Mouse (Mus musculus) limb, embryonic 15.5 days (tissue): Measurements from ENCODE around the gene Pard3b. TPM values are rescaled to one million over a fixed set of nuclear protein-coding genes. Genes with fewer than 3 reads are reported as not detected.

Experiments used
- ATAC-seq: fragments of 200-750 bp; cut with Nextera tagmentation; 2 replicates; pipeline ENCODE4 v1.8.0; 2017; ENCODE audit warnings: low read depth, moderate TSS enrichment; ENCODE audit not compliant: insufficient number of reproducible peaks, low FRiP score, low TSS enrichment
- H3K27ac ChIP-seq: fragments of 300-500 bp; sonication (generic); 2 replicates; pipeline ENCODE4 v1.5.1; 2015; ENCODE audit warnings: moderate library complexity, mild to moderate bottlenecking, inconsistent platforms
- H3K27me3 ChIP-seq: fragments of 300-500 bp; sonication (generic); 2 replicates; pipeline ENCODE4 v1.6.1; 2015; ENCODE audit warnings: inconsistent platforms
- H3K36me3 ChIP-seq: fragments of 300-500 bp; sonication (generic); 2 replicates; pipeline ENCODE4 v1.6.1; 2015; ENCODE audit warnings: inconsistent platforms
- H3K4me1 ChIP-seq: fragments of 300-500 bp; sonication (generic); 2 replicates; pipeline ENCODE4 v1.6.1; 2015; ENCODE audit warnings: inconsistent platforms
- H3K4me2 ChIP-seq: fragments of 300-500 bp; sonication (generic); 2 replicates; pipeline ENCODE4 v1.6.1; 2015; ENCODE audit warnings: mild to moderate bottlenecking, inconsistent platforms
- H3K4me3 ChIP-seq: fragments of 300-500 bp; sonication (generic); 2 replicates; pipeline ENCODE4 v1.5.1; 2015; ENCODE audit warnings: mild to moderate bottlenecking, inconsistent platforms
- H3K9ac ChIP-seq: fragments of 300-500 bp; sonication (generic); 2 replicates; pipeline ENCODE4 v1.6.1; 2015; ENCODE audit warnings: inconsistent platforms
- H3K9me3 ChIP-seq: fragments of 300-500 bp; sonication (generic); 2 replicates; pipeline ENCODE4 v1.6.1; 2016; ENCODE audit warnings: inconsistent platforms
- WGBS: fragments of 180-500 bp; shearing (Covaris S2); methylation state at CpG from one replicate; pipeline ENCODE4 v1.1.7; 2015; 5-methylcytosine and 5-hydroxymethylcytosine counted together
- polyA plus RNA-seq: library from polyadenylated mRNA; unstranded; fragments of >200 nt; fragmentation: Nextera tagmentation; extraction: Ambion mirVana; gene quantifications from 2 replicates; pipeline ENCODE4 v1.2.1, GENCODE M21; 2015

Gene Pard3b
- polyA plus RNA-seq, 1 experiment from 2014 or later: 17.6 TPM

- Histone ChIP-seq H3K27me3 (no peaks in the 10 kb centered on the region), H3K9me3 (no peaks in the 10 kb centered on the region), H3K36me3 (no peaks in the 10 kb centered on the region), H3K4me1 (peaks cover 5% of the 10 kb centered on the region), H3K9ac (no peak overlapping the region), H3K4me3 (no peak overlapping the region), H3K4me2 (no peak overlapping the region), H3K27ac (no peak overlapping the region)
- 89% methylated on average over 1 of the region's 1 CpGs for WGBS
- no peak for ATAC-seq
Measured at GRCm38 (mm10) chr1:62384241-62384640, 745.6 kb downstream of the Pard3b start.

DNA sequence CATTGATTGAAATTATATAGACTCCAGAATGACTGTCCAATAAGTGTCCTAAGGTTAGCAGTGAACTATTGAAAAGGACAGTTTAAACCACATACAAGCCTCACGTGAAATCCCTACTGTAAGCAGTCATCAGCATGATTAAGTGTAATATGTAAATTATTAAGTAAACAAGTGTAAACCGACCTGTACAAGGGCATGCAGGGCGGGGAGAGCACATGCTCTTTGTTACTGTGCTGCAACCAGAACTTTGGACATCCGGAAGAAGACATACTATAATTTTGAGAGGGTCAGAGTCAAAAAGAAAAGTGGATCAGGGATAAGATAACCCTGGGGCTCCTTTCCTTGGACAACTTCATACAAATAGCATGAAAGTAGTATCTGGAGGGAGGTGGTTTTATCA lies 749.4 kb downstream of the Pard3b start:
- Histone ChIP-seq H3K4me3 (no peak overlapping the region), H3K9me3 (no peaks in the 10 kb centered on the region), H3K4me1 (peaks cover 6% of the 10 kb centered on the region), H3K9ac (no peak overlapping the region), H3K27me3 (no peaks in the 10 kb centered on the region), H3K36me3 (no peaks in the 10 kb centered on the region), H3K27ac (no peak overlapping the region), H3K4me2 (no peak overlapping the region)
- 72% methylated on average over 4 of the region's 4 CpGs for WGBS
- no peak for ATAC-seq

DNA sequence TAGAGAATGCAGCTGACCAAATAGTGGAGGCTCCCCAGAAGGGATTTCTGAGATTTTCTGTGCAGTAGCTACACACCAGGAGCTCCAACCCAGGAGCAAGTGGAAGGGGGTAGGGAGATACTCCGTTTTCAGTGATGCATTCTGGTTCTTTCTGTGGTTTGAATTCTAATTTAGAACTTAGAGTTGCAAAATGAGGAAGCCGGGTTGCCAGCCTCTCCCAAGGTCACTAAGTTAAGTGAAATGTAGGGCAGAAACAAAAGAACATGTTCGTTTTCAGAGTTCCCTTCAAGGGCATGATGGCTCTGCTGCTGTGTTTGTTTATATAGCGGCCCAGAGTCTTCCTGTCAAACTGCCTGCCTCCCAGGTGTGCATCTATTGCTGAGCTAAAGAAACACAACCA lies 754.2 kb downstream of the Pard3b start:
- Histone ChIP-seq H3K4me2 (no peak overlapping the region), H3K9me3 (no peaks in the 10 kb centered on the region), H3K27ac (no peak overlapping the region), H3K4me1 (0 out of 2 replicates have a peak, but pooled peaks cover 4% of the 10 kb centered on the region), H3K36me3 (no peaks in the 10 kb centered on the region), H3K4me3 (no peak overlapping the region), H3K27me3 (no peaks in the 10 kb centered on the region), H3K9ac (no peak overlapping the region)
- ATAC-seq: no peak
- WGBS: 44% methylated on average over 4 of the region's 4 CpGs

GRCm38 (mm10) chr1:62394555-62394954 lies 755.9 kb downstream of the Pard3b start:
- H3K4me2 ChIP-seq: no peak overlapping the region
- no peaks in the 10 kb centered on the region for H3K27me3 ChIP-seq
- H3K9ac ChIP-seq: no peak overlapping the region
- no peaks in the 10 kb centered on the region for H3K36me3 ChIP-seq
- 0 out of 2 replicates have a peak, but pooled peaks cover 4% of the 10 kb centered on the region for H3K4me1 ChIP-seq
- H3K4me3 ChIP-seq: no peak overlapping the region
- H3K27ac ChIP-seq: no peak overlapping the region
- 87% methylated on average over 3 of the region's 3 CpGs for WGBS
- no peak for ATAC-seq
- H3K9me3 ChIP-seq: no peaks in the 10 kb centered on the region

DNA sequence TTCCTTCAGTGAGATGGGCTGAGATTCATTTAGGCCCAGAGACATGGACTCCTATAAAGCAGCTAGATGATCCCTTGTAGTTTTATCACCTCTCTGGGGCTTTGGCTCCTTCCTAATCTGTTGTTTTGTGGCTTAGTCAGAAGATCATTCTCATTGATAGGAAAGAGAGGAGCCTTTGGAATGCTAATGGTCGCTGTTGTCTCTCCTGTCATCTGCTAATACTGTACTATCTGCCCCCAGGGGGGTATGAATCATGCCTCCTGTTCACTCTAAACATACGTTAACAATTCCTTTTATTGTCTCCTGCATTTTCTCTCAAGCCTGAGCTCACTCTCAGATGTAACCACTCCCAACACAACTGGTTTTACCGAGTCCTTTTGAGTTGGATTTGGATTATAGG lies 759.6 kb downstream of the Pard3b start:
- H3K36me3 ChIP-seq: no peaks in the 10 kb centered on the region
- no peak overlapping the region for H3K9ac ChIP-seq
- ATAC-seq: no peak
- H3K4me1 ChIP-seq: 0 out of 2 replicates have a peak, but pooled peaks cover under 1% of the 10 kb centered on the region
- no peak overlapping the region for H3K4me3 ChIP-seq
- H3K9me3 ChIP-seq: no peaks in the 10 kb centered on the region
- H3K27me3 ChIP-seq: no peaks in the 10 kb centered on the region
- no peak overlapping the region for H3K4me2 ChIP-seq
- WGBS: 7% methylated on average over 3 of the region's 3 CpGs
- H3K27ac ChIP-seq: no peak overlapping the region

DNA sequence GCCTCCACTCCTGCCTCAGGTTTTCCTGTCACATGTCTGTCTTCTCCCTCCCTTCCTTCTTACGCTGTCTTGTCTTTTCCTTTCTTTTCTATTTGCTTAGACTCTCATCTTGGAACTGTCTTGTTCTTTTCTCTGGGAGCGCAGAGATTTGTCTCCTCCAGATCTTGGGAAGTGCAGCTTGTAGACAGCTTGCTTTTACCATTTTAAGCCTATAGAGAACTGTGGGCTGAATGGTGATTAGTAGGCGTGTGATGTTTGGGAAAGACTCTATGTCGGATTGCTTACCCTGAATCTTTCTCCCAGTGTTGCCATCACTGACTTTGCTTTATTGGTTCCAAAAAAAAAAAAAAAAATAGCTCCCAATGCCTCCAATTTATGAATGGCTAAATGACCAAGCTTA lies 760.1 kb downstream of the Pard3b start:
- H3K4me3 ChIP-seq: no peak overlapping the region
- H3K27ac ChIP-seq: no peak overlapping the region
- H3K36me3 ChIP-seq: no peaks in the 10 kb centered on the region
- no peaks in the 10 kb centered on the region for H3K9me3 ChIP-seq
- H3K9ac ChIP-seq: no peak overlapping the region
- no peak overlapping the region for H3K4me2 ChIP-seq
- WGBS: 62% methylated on average over 4 of the region's 4 CpGs
- ATAC-seq: no peak
- no peaks in the 10 kb centered on the region for H3K27me3 ChIP-seq
- H3K4me1 ChIP-seq: no peaks in the 10 kb centered on the region

DNA sequence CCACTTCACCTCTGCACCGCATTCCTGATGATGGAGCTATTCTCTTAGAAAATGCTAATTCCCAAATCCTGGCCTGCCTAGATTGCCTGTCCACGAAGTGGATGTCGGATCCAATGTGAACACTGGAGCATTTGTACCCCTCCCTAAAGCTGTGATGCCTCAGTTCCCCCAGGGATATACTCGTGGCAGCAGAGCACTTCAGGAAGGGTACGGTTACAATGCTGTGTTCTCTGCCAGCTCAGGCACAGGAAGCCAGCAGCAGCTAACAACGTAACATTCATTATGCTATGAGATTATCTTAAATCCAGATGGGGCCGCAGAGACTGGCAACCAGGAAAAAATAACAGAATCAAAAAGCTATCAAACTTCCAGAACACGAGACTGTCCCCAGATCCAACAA lies 766.4 kb downstream of the Pard3b start:
- Histone ChIP-seq H3K27ac (no peak overlapping the region), H3K4me2 (no peak overlapping the region), H3K9ac (no peak overlapping the region), H3K9me3 (no peaks in the 10 kb centered on the region), H3K4me3 (no peak overlapping the region), H3K36me3 (no peaks in the 10 kb centered on the region), H3K4me1 (no peaks in the 10 kb centered on the region), H3K27me3 (no peaks in the 10 kb centered on the region)
- WGBS: 39% methylated on average over 8 of the region's 8 CpGs
- ATAC-seq: no peak

- ATAC-seq: no peak
- Histone ChIP-seq H3K9me3 (no peaks in the 10 kb centered on the region), H3K4me1 (peaks cover 6% of the 10 kb centered on the region; the same call in 1 of the 2 replicates), H3K9ac (no peak overlapping the region), H3K27ac (no peak overlapping the region), H3K36me3 (no peaks in the 10 kb centered on the region), H3K4me2 (no peak overlapping the region), H3K27me3 (no peaks in the 10 kb centered on the region), H3K4me3 (no peak overlapping the region)
- 66% methylated on average over 2 of the region's 2 CpGs for WGBS
Measured at GRCm38 (mm10) chr1:62411368-62411767, 772.7 kb downstream of the Pard3b start.

- Histone ChIP-seq H3K36me3 (no peaks in the 10 kb centered on the region), H3K4me2 (no peak overlapping the region), H3K4me1 (peaks cover 8% of the 10 kb centered on the region; the same call in 1 of the 2 replicates), H3K27ac (no peak overlapping the region), H3K9ac (no peak overlapping the region), H3K4me3 (no peak overlapping the region), H3K27me3 (no peaks in the 10 kb centered on the region), H3K9me3 (no peaks in the 10 kb centered on the region)
- 69% methylated on average over 4 of the region's 4 CpGs for WGBS
- ATAC-seq: no peak
Measured at GRCm38 (mm10) chr1:62412019-62412418, 773.4 kb downstream of the Pard3b start.

GRCm38 (mm10) chr1:62412988-62413387 lies 774.4 kb downstream of the Pard3b start:
- WGBS: 85% methylated on average over 3 of the region's 3 CpGs
- Histone ChIP-seq H3K36me3 (no peaks in the 10 kb centered on the region), H3K4me1 (peaks cover 8% of the 10 kb centered on the region; the same call in 1 of the 2 replicates), H3K9me3 (no peaks in the 10 kb centered on the region), H3K4me2 (no peak overlapping the region), H3K4me3 (no peak overlapping the region), H3K9ac (no peak overlapping the region), H3K27ac (no peak overlapping the region), H3K27me3 (no peaks in the 10 kb centered on the region)
- no peak for ATAC-seq

DNA sequence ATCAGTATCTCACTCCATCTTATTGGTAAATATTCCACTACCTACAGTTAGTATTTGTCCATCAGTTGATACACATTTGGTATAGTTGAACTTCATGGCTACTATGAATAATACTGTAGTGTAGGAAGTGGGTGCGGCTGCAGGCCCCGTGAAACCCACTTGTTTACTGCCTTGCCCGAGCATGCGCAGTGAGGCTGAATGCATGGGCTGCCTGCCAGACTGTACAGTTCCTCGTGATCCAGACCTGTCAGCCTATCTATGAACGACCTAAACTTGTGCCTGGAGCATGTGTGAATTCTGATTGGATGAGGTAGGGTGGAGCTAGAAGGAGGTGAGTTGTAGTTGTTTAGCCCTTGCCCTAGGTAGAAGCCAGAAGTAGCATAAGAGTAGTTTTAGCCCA lies 775.9 kb downstream of the Pard3b start:
- 37% methylated on average over 6 of the region's 6 CpGs for WGBS
- H3K9ac ChIP-seq: no peak overlapping the region
- no peak for ATAC-seq

GRCm38 (mm10) chr1:62416627-62417374 lies 778.2 kb downstream of the Pard3b start:
- no peaks in the 10 kb centered on the region for H3K27me3 ChIP-seq
- H3K27ac ChIP-seq: no peak overlapping the region
- H3K4me1 ChIP-seq: peaks cover 8% of the 10 kb centered on the region; the same call in 1 of the 2 replicates
- 61% methylated on average over 10 of the region's 10 CpGs for WGBS
- H3K4me2 ChIP-seq: no peak overlapping the region
- no peaks in the 10 kb centered on the region for H3K36me3 ChIP-seq
- H3K9me3 ChIP-seq: no peaks in the 10 kb centered on the region
- no peak for ATAC-seq
- H3K4me3 ChIP-seq: no peak overlapping the region
- no peak overlapping the region for H3K9ac ChIP-seq

More for the DNA sequence above, 775.9 kb downstream of the Pard3b start:
- peaks cover 8% of the 10 kb centered on the region; the same call in 1 of the 2 replicates for H3K4me1 ChIP-seq
- H3K4me2 ChIP-seq: no peak overlapping the region
- no peaks in the 10 kb centered on the region for H3K9me3 ChIP-seq
- H3K27ac ChIP-seq: no peak overlapping the region
- no peak overlapping the region for H3K4me3 ChIP-seq
- no peaks in the 10 kb centered on the region for H3K27me3 ChIP-seq
- no peaks in the 10 kb centered on the region for H3K36me3 ChIP-seq
